Mouse (Mus musculus) embryo, embryonic 11.5 days (tissue): Measurements from ENCODE around the gene Ppfia1.
A peak's percentile ranks its signal among the peaks of the same experiment; 100 is the strongest.

Experiments
- DNase-seq: peaks from one replicate; pipeline ENCODE4 v3.0.0-alpha.2; 2012; ENCODE audit warnings: low read depth, low spot score

Gene Ppfia1

DNA sequence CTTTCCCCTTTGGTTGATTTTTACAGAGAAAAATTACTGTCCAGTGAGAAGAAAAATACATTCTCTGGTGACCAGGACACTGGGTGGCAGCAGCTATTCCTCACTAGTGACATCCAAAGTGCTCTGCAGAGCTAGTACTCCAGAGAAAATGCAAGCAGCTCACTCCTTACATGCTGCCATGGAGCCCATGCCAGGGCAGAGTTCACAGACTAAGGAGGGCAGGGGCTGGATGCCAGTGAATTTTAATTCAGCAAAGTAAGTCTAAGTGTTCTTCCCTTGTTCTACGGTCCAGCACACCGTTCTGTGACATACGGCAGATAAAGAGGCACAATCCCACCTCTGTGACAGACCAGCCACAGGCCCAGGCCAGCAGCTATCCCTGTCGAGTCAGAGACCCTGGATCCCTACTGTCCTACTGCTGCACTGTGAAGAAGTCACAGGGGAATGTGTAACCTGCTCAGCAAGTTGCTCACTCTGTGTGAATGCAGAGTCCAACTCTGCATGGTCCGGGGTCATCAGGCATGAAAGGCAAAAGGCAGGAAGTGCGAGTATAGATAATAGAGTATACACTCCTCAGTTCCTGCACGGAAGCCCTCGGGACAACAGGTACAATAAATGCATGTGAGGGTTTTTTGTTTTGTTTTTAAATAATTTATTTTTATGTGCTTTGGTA, 63.2 kb downstream of the Ppfia1 start:
- DNase-seq = no peak

- no peak for DNase-seq
Observed at GRCm38 (mm10) chr7:144489067-144489774, 64.3 kb downstream of the Ppfia1 start.

- DNase-seq = no peak
Observed at GRCm38 (mm10) chr7:144480314-144480713, 73.2 kb downstream of the Ppfia1 start.

GRCm38 (mm10) chr7:144479569-144479968, 74.0 kb downstream of the Ppfia1 start:
- DNase-seq = no peak

- no peak for DNase-seq
Observed at GRCm38 (mm10) chr7:144475741-144476140, 77.8 kb downstream of the Ppfia1 start.

DNA sequence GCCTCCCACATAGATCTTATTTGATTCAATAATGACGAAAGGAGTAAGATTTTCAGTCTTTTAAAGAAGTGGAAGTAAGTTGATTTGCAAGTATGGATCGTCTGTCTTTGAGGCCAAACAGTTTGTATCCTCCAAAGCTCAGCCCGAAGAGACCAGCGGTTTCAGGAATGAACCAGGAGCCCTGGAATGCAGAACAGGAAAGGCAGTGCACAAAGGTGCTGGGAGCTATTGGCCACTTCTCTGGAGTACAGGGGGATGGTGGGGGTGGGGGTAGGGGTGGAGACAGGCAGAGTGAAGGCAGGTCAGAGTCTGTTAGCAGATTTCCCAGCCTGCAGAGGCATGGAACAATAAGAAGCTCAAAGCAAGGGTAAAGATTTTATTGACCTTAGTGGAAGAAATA, 80.0 kb downstream of the Ppfia1 start:
- no peak for DNase-seq

GRCm38 (mm10) chr7:144471103-144471502, 82.4 kb downstream of the Ppfia1 start:
- no peak for DNase-seq

DNA sequence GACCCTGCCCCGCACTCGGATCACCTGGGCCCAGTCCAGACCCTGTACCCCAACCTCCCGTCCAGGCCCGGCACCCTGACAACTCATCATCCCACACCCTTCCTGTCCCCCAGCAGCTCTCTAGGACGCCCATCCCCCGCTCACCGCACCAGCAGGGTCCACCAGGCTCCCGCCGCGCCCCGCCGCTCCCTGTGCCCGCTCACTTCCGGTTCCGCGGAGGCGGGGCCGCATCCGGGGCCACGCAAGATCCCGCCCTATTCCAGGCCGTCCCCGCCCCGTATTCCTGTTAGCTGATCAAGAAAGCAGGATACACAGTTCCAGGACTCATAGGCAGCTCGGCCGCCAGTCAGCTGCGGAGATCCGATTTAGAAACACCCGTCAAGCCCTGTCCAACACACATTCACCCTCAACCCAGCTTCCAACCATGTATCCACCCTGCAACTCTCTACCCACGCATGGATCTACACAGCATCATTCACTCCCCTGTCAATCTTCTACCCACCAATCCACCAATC, 82.9 kb downstream of the Ppfia1 start, which contains the start of gene Cttn:
TSS of gene Cttn (minus strand) at position 465 of the 515 bp plus-strand sequence.
- DNase-seq = peak; percentile 81

DNA sequence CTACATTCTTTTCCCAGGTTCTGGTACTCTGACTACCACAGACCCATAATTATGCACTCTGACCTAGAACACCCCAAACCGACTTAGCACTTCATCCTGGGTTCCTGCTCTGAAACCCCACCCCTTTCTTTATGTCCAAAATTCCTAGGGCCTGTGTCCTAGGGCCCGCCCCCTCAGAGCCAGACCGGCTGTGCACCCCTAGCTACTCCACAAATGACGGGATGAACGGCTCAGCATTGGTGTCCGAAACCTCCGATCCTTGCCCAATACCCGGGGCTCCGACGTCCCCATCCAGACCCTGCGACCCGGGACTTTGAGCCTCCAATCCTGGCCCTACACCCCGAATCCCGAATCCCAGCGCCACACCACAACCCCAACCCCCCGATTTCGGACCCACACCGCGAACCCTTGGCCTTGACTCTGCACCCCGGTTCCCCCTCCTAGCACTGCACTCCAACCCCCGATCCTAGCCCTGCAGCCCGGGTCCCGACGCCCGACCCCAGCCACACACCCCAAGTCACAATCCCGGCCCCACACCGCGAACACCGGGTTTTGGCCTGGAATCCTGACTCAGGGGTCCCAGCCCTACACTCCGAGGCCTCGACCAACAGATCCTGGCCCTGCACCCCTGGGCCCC, 83.5 kb downstream of the Ppfia1 start:
- DNase-seq = no peak

GRCm38 (mm10) chr7:144469181-144469641, 84.3 kb downstream of the Ppfia1 start:
- no peak for DNase-seq

DNA sequence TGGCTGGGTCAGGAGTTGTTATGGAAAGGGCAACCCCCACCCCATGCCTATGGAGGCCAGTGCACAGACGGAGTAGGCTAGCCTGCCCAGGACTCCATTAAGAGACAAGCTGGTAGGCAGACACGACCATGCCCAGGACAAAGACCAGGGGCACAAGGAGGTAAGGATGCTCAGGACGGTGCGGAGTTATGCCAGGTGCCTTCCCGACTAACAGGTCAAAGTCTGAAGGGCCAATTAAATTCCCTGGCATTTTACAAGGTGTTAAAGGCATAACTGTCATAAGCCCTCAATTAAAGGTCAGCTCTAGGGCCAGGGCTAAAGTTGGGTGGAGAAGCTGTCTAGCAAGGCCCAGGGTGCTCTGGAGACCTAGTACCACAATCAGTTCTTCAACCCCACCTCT, 84.8 kb downstream of the Ppfia1 start:
- no peak for DNase-seq

DNA sequence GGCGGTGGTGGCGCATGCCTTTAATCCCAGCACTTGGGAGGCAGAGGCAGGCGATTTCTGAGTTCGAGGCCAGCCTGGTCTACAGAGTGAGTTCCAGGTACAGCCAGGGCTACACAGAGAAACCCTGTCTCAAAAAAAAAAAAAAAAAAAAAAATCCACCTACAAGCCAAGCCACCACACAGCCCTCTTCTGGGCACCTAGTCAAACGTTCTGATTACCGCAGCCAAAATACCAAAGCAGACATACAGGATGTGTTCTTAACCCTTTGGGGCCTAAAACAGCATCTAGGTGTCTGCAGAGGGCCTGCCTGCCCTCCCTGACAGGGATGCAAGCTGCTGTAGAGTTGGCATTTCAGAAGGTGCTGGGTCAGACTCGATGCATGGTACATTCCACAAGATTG, 91.0 kb downstream of the Ppfia1 start:
- DNase-seq = no peak

DNA sequence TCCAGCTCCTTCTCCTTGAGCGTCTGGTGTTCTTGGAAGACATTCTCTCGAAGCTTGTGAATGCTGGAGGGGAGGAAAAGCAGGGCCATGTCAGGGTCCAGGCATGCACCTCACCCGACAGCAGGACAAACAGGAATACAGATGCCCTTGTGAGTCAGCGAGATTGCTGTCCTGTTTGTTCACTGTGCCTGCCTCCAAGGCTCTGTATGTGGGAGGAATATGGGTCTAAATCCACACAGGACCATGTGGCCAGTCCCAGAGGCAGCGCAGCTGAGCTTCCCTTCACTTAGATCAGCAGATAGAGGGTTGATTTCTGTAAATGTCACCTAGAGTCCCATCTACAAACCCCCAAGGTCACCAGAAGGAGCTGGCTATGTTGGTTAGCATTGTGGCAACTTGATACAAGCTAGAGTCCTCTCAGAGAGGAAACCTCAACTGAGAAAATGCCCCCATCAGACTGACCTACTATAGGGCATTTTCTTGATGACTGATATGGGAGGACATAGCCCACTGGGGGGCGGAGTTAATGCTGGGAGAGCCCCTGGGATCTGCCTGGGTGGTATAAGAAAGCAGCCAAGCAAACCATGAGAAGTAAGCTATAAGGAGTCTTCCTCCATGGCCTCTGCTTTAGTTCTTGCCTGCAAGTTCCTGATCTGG, 92.2 kb downstream of the Ppfia1 start:
- no peak for DNase-seq

- DNase-seq = no peak
Observed at GRCm38 (mm10) chr7:144458881-144459280, 94.6 kb downstream of the Ppfia1 start.

DNA sequence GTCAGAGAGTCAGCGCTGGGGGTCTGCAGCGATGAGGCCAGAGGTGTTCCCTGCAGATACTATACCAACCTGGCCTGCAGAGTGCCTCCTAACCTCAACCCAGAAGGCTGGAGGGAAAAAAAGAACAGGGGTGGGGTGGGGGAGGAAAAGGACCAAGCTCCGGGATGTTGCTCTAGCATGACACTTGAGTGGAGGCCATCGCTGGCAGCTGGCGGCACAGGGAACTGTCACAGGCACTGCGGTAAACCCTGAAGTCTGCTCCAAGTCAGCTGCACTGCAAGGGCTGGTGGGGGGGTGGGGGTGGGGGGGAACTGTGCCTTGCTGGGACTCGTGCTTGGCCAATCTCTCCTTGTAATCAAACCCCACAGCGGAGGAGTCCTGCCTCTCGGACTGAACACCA, 102.9 kb downstream of the Ppfia1 start:
- no peak for DNase-seq

GRCm38 (mm10) chr7:144449637-144450570, 103.6 kb downstream of the Ppfia1 start:
- no peak for DNase-seq

DNA sequence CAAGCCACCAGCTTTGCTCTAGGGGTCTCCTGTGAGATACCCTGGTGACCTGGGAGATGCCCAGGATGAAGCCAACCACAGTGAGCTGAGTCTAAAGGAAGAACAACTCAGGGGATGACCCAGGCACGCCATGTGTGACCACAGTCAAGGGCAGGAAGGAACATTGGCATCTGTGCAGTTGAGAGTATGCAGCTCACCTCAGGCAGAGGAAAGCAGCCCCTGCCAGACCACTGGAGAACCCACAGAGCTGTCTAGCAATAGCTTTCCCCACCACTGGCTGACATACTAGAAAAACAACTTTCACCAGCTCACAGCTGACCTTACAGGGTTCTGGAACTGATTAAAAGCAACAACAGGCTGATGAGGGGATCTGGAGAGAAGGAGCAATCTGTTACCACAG, 105.3 kb downstream of the Ppfia1 start:
- no peak for DNase-seq

GRCm38 (mm10) chr7:144447146-144447545, 106.4 kb downstream of the Ppfia1 start:
- no peak for DNase-seq

DNA sequence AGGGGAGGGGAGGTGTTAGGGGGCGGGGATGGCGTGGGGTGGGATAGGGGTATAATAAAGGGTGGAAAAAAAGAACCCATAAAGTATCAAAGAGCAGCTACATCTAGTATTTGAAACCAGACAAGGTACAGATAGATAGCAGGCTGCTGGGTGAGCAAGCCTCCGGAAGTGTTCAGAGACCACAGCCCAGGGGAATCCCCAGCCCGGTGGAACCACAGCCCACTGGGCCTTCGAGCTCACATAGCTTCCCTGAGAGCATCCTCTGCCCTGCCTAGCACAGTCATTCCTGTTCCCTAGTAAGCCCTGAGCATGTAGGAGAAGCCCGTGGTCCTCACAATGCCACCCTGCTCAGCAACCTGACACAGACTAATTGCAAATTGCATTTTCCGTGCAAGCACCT, 108.7 kb downstream of the Ppfia1 start:
- no peak for DNase-seq

DNA sequence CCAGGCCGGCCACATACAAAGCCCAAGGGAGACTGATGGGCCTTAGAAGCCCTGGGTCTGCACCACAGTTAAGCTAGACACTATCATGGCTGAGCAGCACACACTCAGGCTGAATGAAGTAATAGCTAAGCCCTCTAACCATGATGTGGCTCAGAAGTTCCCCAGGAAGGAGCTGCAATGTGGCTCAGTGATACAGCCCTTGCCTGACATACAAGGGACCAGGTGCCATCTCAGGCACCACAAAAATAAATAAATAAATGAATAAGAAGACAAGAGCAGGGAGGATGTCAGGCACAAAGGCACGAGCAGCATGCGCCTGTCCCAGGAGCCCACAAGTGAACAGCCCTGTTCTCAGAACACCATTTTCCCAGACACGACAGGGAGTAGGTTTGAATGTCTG, 111.6 kb downstream of the Ppfia1 start:
- DNase-seq = no peak

- DNase-seq = no peak
Observed at GRCm38 (mm10) chr7:144441466-144441865, 112.1 kb downstream of the Ppfia1 start.
